ENCODE assay signal across 10 mouse cellular contexts in genomic region chr11:21994377-21995370, GRCm38 (mm10). TPM values are rescaled to one million over a fixed set of nuclear protein-coding genes. Genes with fewer than 3 reads are reported as not detected.
DNase-seq lines count a peak whose midpoint lies in the region; ATAC-seq lines count a peak whose summit lies in the region.
"Had no signal": no experiment of that assay in that cellular context is flagged by ENCODE, and none has a peak within 500 bp of the region (broad histone marks: within the 10 kb centered on the region; RNA-seq: fewer than 3 reads in every experiment).

No protein-coding gene starts in this region.

- H3K27me3 ChIP-seq in kidney, embryonic 16.5 days (ENCODE audit: insufficient read depth, low read length) = peaks cover 85% of the 10 kb centered on the region
- peaks cover 96% of the 10 kb centered on the region for H3K27me3 ChIP-seq in midbrain, embryonic 10.5 days (ENCODE audit: low read depth, poor library complexity, severe bottlenecking)

- H3K36me3 ChIP-seq in kidney, embryonic 16.5 days (ENCODE audit: insufficient read depth, low read length) = no peaks in the 10 kb centered on the region
- H3K36me3 ChIP-seq in midbrain, embryonic 10.5 days = peaks cover 60% of the 10 kb centered on the region
- H3K36me3 ChIP-seq: heart, embryonic 13.5 days had no signal

- H3K4me1 ChIP-seq in kidney, embryonic 16.5 days (ENCODE audit: insufficient read depth, low read length) = peaks cover 10% of the 10 kb centered on the region
- peaks cover 70% of the 10 kb centered on the region for H3K4me1 ChIP-seq in midbrain, embryonic 10.5 days

- no peak overlapping the region for H3K4me2 ChIP-seq in kidney, embryonic 16.5 days (replicated peaks; ENCODE audit: low read depth, low read length)

- DNase-seq in cerebellum, adult 9-11 months = peak; percentile 2
- DNase-seq in kidney, postnatal 10 days = peak; percentile 15
- peak; percentile 49 for DNase-seq in embryo, embryonic 11 days
- DNase-seq in midbrain, embryonic 10.5 days (ENCODE audit: low spot score) = peak; percentile 61
- no peak for DNase-seq in thymus, postnatal 14 days
- no peak for DNase-seq in frontal cortex, adult 2 months (ENCODE audit: extremely low spot score in 1 of 2, low spot score in 1 of 2)

- H3K4me3 ChIP-seq in kidney, embryonic 16.5 days (ENCODE audit: low read length) = no peak overlapping the region
- peak overlapping the region; percentile 85 for H3K4me3 ChIP-seq in midbrain, embryonic 10.5 days

- H3K27ac ChIP-seq in kidney, embryonic 16.5 days (ENCODE audit: low read length) = no peak overlapping the region
- peak overlapping the region; percentile 100 for H3K27ac ChIP-seq in midbrain, embryonic 10.5 days (replicated peaks)
- H3K27ac ChIP-seq: heart, embryonic 13.5 days; macrophage had no signal

- 2% methylated on average over 34 of the region's 34 CpGs for WGBS in kidney, embryonic 16.5 days
- WGBS in midbrain, embryonic 10.5 days = 3% methylated on average over 34 of the region's 34 CpGs

- ATAC-seq in cerebellum, adult (ENCODE audit: insufficient number of reproducible peaks, low FRiP score, low TSS enrichment) = no peak
- no peak for ATAC-seq in kidney, embryonic 16.5 days (ENCODE audit: low FRiP score, low TSS enrichment)

- H3K9ac ChIP-seq in kidney, embryonic 16.5 days (replicated peaks; ENCODE audit: low read length) = no peak overlapping the region
- H3K9ac ChIP-seq: heart, embryonic 13.5 days had no signal

- H3K9me3 ChIP-seq in kidney, embryonic 16.5 days (ENCODE audit: low read length) = no peaks in the 10 kb centered on the region
- no peaks in the 10 kb centered on the region for H3K9me3 ChIP-seq in midbrain, embryonic 10.5 days (replicated peaks)
- H3K9me3 ChIP-seq: heart, embryonic 13.5 days had no signal

RNA-seq across cellular contexts. Expression of gene Otx1, which starts 8.0 kb away (rescaled TPM):
- not detected in 2 replicates for polyA plus RNA-seq in kidney, embryonic 16.5 days (2015; fragmentation: Nextera tagmentation; extraction: Ambion mirVana)
- polyA plus RNA-seq in midbrain, embryonic 10.5 days (2016; fragmentation: Nextera tagmentation; extraction: Ambion mirVana) = 44.5 and 54.8 TPM in 2 replicates
- polyA plus RNA-seq in frontal cortex, adult 2 months (2012; rRNA removed) = 3.5 and 3.7 TPM in 2 replicates
- polyA plus RNA-seq: macrophage had no signal

Comparison
In these comparisons a context has a peak if more than half of its experiments do, and no peak if none do; other contexts are left out.
1. DNase-seq: peak in cerebellum, adult 9-11 months (single experiment), kidney, postnatal 10 days (single experiment), embryo, embryonic 11 days (single experiment) and midbrain, embryonic 10.5 days (single experiment); none in thymus, postnatal 14 days (single experiment) and frontal cortex, adult 2 months (0 of 2).